Mouse (Mus musculus) cerebellum, postnatal 25 days (tissue): ENCODE measurements at regions not wholly inside any gene's neighbourhood (a gene's known extent, or its start where the extent isn't known, plus 50 kb on each side); places are given as distances from the start of the nearest gene placed in this dataset.

Source experiments
- DNase-seq, 2 experiments: peaks; one replicate each; pipeline ENCODE4 v3.0.0; 2021; ENCODE audit warnings: mixed read lengths in 2 of 2

GRCm38 (mm10) chr4:92064592-92064991 is 82.4 kb downstream of the Izumo3 start:
- peak in 1 of 2 experiments; percentile 16 for DNase-seq

- no peak for DNase-seq
Observed at GRCm38 (mm10) chr4:92060973-92061372, 86.1 kb downstream of the Izumo3 start.

- no peak for DNase-seq
Observed at GRCm38 (mm10) chr4:92054899-92055298, 92.1 kb downstream of the Izumo3 start.

GRCm38 (mm10) chr4:92024498-92025113 is 122.4 kb downstream of the Izumo3 start:
- DNase-seq: no peak

GRCm38 (mm10) chr4:92000263-92000662 is 146.8 kb downstream of the Izumo3 start:
- DNase-seq: no peak

- DNase-seq: no peak
Observed at GRCm38 (mm10) chr4:91989381-91989780, 157.7 kb downstream of the Izumo3 start.
